Comparison of ENCODE assay signal across 8 mouse cellular contexts in genomic region chr17:85857705-85858472, GRCm38 (mm10).
DNase-seq lines count a peak whose midpoint lies in the region; ATAC-seq and TF ChIP-seq lines count a peak whose summit lies in the region.

No protein-coding gene starts in this region.

- DNase-seq in right cerebral cortex, adult 18-20 months, result peak; percentile 54
- no peak for DNase-seq in right cerebral cortex, postnatal 25 days
- peak; percentile 33 to 49 for DNase-seq in gastrocnemius, postnatal 36 days
- DNase-seq in kidney, adult 9 months, result peak; percentile 61
- no peak for DNase-seq in limb, embryonic 14.5 days (ENCODE audit: low spot score)
- no peak for DNase-seq in thymus, postnatal 36 days
- no peak for DNase-seq in spleen, postnatal 36 days (ENCODE audit: low spot score in 2 of 2)
- DNase-seq in adrenal gland, postnatal 25 days, result no peak

- H3K27me3 ChIP-seq in limb, embryonic 14.5 days (ENCODE audit: control insufficient read depth, insufficient read depth, low read length), result no peaks in the 10 kb centered on the region

- no peak overlapping the region for H3K9ac ChIP-seq in limb, embryonic 14.5 days (ENCODE audit: low read depth, low read length, severe bottlenecking)

- H3K4me1 ChIP-seq in limb, embryonic 14.5 days (ENCODE audit: control insufficient read depth, insufficient read depth, low read length), result peaks cover 17% of the 10 kb centered on the region

- no peaks in the 10 kb centered on the region for H3K36me3 ChIP-seq in limb, embryonic 14.5 days (ENCODE audit: control insufficient read depth, insufficient read depth, low read length)

- H3K4me2 ChIP-seq in limb, embryonic 14.5 days (replicated peaks; ENCODE audit: low read depth, low read length, severe bottlenecking), result peak overlapping the region; percentile 33; the same call in 1 of the 2 replicates

- H3K4me3 ChIP-seq in limb, embryonic 14.5 days (replicated peaks; ENCODE audit: low read length), result no peak overlapping the region

- no peak for TF ChIP-seq POLR2A in limb, embryonic 14.5 days (IDR thresholded peaks at IDR 0.05; ENCODE audit: borderline replicate concordance, extremely low read depth, insufficient read depth, insufficient read length)

- no peaks in the 10 kb centered on the region for H3K9me3 ChIP-seq in limb, embryonic 14.5 days (ENCODE audit: control insufficient read depth, low read length)

- intact Hi-C loops in gastrocnemius, postnatal 36 days (cut with DNase I), result no loop called here

- 28% methylated on average over 22 of the region's 22 CpGs for WGBS in limb, embryonic 14.5 days

- ATAC-seq in limb, embryonic 14.5 days (ENCODE audit: low FRiP score, low read depth), result peak; percentile 63; the same call in 1 of the 2 replicates

- no peak overlapping the region for H3K27ac ChIP-seq in limb, embryonic 14.5 days (replicated peaks; ENCODE audit: low read depth, low read length)

Comparison
In these comparisons a context has a peak if more than half of its experiments do, and no peak if none do; other contexts are left out.
1. DNase-seq: peak in right cerebral cortex, adult 18-20 months (single experiment), gastrocnemius, postnatal 36 days (2 of 2) and kidney, adult 9 months (single experiment); none in right cerebral cortex, postnatal 25 days (single experiment), limb, embryonic 14.5 days (single experiment), thymus, postnatal 36 days (0 of 2), spleen, postnatal 36 days (0 of 2) and adrenal gland, postnatal 25 days (single experiment).